Mouse (Mus musculus): ENCODE measurements around the gene Stra6. TPM values are rescaled to one million over a fixed set of nuclear protein-coding genes. Genes with fewer than 3 reads are reported as not detected.

The Stra6 gene
- 1.9 and 3.4 TPM in 2 replicates for polyA plus RNA-seq (2012; rRNA removed)

DNA sequence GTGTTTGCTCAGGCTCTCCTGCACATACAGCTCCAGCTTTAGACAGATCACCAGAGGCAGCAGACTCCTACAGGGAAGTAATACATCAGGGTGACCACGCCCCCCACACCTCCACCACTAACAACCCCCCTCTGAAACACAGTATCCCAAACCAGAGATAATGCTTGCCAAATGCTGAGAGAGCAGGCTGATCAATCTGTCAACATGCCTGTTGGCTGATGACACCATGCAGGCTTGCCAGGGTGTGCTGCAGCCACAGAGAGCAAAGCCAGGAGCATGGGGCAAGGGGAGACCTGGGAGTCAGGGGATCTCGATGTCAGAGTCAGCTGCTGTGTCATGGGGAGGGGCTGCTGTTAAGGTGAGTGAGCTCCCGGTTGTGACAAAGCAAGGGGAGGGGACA, at the start of gene Stra6:
Gene Stra6, plus strand, starts transcription at position 258 of the 400 bp plus-strand sequence.
- 19% methylated on average over 3 of the region's 3 CpGs for WGBS

DNA sequence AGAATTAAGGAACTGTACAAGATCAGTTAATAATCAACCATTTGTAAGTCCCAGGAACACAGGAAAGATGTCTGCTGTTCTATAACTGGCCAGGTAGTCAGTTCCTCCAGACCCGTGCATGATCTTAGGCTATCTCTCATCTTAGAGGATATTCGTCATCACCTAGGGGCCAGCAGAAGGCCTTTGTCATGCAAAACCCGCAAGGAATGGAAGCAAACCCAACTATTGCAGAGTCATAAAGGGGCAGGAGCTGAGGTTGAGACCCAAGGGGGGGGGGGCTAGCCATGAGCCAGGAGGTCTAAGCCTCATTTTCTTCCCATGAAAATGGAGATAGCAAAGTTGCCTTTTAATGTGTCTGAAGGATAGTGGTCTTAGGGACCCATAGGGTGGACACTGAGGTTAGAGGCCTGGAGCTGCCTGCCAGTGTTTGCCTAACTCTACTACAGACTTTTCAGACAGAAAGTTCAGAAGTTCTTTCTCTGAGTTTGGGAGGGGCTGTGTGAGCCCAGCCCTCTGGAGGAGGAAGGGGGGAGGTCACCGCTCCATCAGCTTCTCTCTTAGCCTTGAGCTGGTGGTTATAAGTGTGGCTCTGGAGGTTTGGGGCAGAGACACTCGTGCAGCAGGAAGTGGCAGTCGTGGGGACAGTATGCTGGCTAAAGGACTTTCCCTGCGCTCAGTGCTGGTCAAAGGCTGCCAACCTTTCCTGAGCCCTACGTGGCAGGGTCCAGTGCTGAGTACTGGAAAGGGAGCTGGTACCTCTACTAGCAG, 49.0 kb upstream of the Stra6 start:
- H3K27me3 ChIP-seq (ENCODE audit: control insufficient read depth, insufficient read depth, low read length): no peaks in the 10 kb centered on the region
- DNase-seq (ENCODE audit: low read depth in 1 of 2, low spot score in 2 of 2): no peak
- no peak for TF ChIP-seq POLR2A (IDR thresholded peaks at IDR 0.05; ENCODE audit: low read depth, low read length)
- no peak for TF ChIP-seq CTCF (IDR thresholded peaks at IDR 0.05; ENCODE audit: extremely low read depth, insufficient read depth, insufficient read length, insufficient replicate concordance)

More for the DNA sequence above, at the start of gene Stra6:
- Histone ChIP-seq H3K27ac (ENCODE audit: insufficient read depth, low read length) (no peak within 1 kb of the TSS), H3K36me3 (ENCODE audit: control insufficient read depth, insufficient read depth, low read length) (no peaks in the 10 kb centered on the region), H3K4me1 (ENCODE audit: control insufficient read depth, insufficient read depth, insufficient read length) (no peaks in the 10 kb centered on the region), H3K27me3 (ENCODE audit: control insufficient read depth, insufficient read depth, low read length) (no peaks in the 10 kb centered on the region), H3K4me3 (ENCODE audit: extremely low read depth, insufficient read depth, insufficient read length) (no peak within 1 kb of the TSS)
- no peak for DNase-seq (ENCODE audit: low read depth in 1 of 2, low spot score in 2 of 2)
- TF ChIP-seq POLR2A (IDR thresholded peaks at IDR 0.05; ENCODE audit: low read depth, low read length): no peak
- TF ChIP-seq CTCF (IDR thresholded peaks at IDR 0.05; ENCODE audit: extremely low read depth, insufficient read depth, insufficient read length, insufficient replicate concordance): no peak

DNA sequence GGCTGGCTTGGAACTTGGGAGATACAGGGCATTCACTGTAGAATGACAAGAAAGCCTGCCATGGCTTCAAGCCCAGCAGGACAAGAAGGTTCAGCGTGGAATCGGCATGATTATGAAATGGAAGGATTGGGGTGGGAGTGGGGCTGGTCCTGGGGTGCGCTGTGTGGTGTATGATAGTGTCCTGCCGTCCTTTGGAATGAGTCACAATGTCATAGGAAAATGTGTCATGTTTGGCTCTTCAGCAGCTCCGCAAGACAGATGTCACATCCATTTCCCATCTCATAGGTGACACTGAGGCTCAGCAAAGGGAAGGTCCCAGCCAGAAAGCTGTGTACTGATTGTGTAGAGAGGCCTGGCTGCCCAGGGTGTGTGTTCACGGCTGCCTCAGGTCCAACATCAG, 47.7 kb upstream of the Stra6 start:
- no peaks in the 10 kb centered on the region; the same call in 1 of the 2 replicates for H3K4me1 ChIP-seq (ENCODE audit: control insufficient read depth, insufficient read depth, insufficient read length)
- H3K27me3 ChIP-seq (ENCODE audit: control insufficient read depth, insufficient read depth, low read length): no peaks in the 10 kb centered on the region
- no peaks in the 10 kb centered on the region for H3K36me3 ChIP-seq (ENCODE audit: control insufficient read depth, insufficient read depth, low read length)
- DNase-seq (ENCODE audit: low read depth in 1 of 2, low spot score in 2 of 2): no peak
- TF ChIP-seq POLR2A (IDR thresholded peaks at IDR 0.05; ENCODE audit: low read depth, low read length) (no peak), CTCF (IDR thresholded peaks at IDR 0.05; ENCODE audit: extremely low read depth, insufficient read depth, insufficient read length, insufficient replicate concordance) (no peak)
- no peak overlapping the region for H3K4me3 ChIP-seq (ENCODE audit: extremely low read depth, insufficient read depth, insufficient read length)
- H3K27ac ChIP-seq (ENCODE audit: insufficient read depth, low read length): no peak overlapping the region
- WGBS: 85% methylated on average over 6 of the region's 6 CpGs

More for the DNA sequence above, 49.0 kb upstream of the Stra6 start:
- no peak overlapping the region for H3K27ac ChIP-seq (ENCODE audit: insufficient read depth, low read length)
- no peaks in the 10 kb centered on the region; the same call in 1 of the 2 replicates for H3K4me1 ChIP-seq (ENCODE audit: control insufficient read depth, insufficient read depth, insufficient read length)
- 16% methylated on average over 8 of the region's 8 CpGs for WGBS
- H3K36me3 ChIP-seq (ENCODE audit: control insufficient read depth, insufficient read depth, low read length): no peaks in the 10 kb centered on the region
- H3K4me3 ChIP-seq (ENCODE audit: extremely low read depth, insufficient read depth, insufficient read length): no peak overlapping the region

DNA sequence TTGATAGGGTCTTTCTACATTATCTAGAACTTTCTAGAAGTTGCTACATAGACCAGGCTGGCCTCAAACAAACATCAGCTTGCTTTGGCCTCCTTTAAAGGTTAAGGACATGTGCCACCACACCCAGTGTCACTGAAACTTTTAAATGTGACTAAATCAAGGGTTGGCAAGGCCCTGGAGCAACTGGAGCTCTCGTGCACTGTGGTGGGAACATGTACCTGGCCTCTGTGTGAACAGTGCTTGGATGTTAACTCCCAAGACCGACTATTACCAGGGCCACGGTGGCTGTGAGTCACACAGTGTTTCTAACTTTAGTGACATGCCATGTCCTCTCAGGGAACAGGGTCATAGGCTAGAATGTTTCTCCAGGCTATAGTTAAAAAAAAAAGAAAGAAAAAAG, 46.6 kb upstream of the Stra6 start:
- DNase-seq (ENCODE audit: low read depth in 1 of 2, low spot score in 2 of 2): no peak
- whole genome bisulfite sequencing: 72% methylated on average over 3 of the region's 3 CpGs
- Histone ChIP-seq H3K36me3 (ENCODE audit: control insufficient read depth, insufficient read depth, low read length) (no peaks in the 10 kb centered on the region), H3K4me3 (ENCODE audit: extremely low read depth, insufficient read depth, insufficient read length) (no peak overlapping the region), H3K4me1 (ENCODE audit: control insufficient read depth, insufficient read depth, insufficient read length) (no peaks in the 10 kb centered on the region; the same call in 1 of the 2 replicates), H3K27me3 (ENCODE audit: control insufficient read depth, insufficient read depth, low read length) (no peaks in the 10 kb centered on the region), H3K27ac (ENCODE audit: insufficient read depth, low read length) (no peak overlapping the region)
- no peak for TF ChIP-seq CTCF (IDR thresholded peaks at IDR 0.05; ENCODE audit: extremely low read depth, insufficient read depth, insufficient read length, insufficient replicate concordance)
- TF ChIP-seq POLR2A (IDR thresholded peaks at IDR 0.05; ENCODE audit: low read depth, low read length): no peak

DNA sequence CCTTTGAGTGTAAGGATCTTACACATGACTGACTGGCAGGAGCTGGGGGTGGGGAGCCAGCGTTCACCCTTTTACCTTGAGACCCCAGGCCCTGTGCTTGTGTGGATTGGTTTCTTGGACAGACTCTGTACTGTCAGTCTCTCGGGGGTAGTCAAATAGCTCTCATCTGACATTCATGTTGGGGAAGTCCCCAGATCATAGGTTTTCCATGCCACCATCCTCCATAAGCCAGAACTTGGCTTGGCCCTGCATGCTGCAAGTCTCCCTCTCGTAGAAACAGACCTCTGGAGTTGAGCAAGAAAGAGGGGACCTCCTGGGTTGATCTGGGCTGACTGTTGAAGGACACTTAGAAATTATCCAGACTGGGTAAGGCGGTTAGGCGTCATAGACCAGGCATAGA, 45.2 kb upstream of the Stra6 start:
- no peak overlapping the region for H3K4me3 ChIP-seq (ENCODE audit: extremely low read depth, insufficient read depth, insufficient read length)
- H3K27me3 ChIP-seq (ENCODE audit: control insufficient read depth, insufficient read depth, low read length): no peaks in the 10 kb centered on the region
- DNase-seq (ENCODE audit: low read depth in 1 of 2, low spot score in 2 of 2): no peak
- H3K4me1 ChIP-seq (ENCODE audit: control insufficient read depth, insufficient read depth, insufficient read length): no peaks in the 10 kb centered on the region; the same call in 1 of the 2 replicates
- H3K36me3 ChIP-seq (ENCODE audit: control insufficient read depth, insufficient read depth, low read length): no peaks in the 10 kb centered on the region
- 83% methylated on average over 5 of the region's 5 CpGs for WGBS
- no peak overlapping the region for H3K27ac ChIP-seq (ENCODE audit: insufficient read depth, low read length)
- TF ChIP-seq CTCF (IDR thresholded peaks at IDR 0.05; ENCODE audit: extremely low read depth, insufficient read depth, insufficient read length, insufficient replicate concordance) (no peak), POLR2A (IDR thresholded peaks at IDR 0.05; ENCODE audit: low read depth, low read length) (no peak)

DNA sequence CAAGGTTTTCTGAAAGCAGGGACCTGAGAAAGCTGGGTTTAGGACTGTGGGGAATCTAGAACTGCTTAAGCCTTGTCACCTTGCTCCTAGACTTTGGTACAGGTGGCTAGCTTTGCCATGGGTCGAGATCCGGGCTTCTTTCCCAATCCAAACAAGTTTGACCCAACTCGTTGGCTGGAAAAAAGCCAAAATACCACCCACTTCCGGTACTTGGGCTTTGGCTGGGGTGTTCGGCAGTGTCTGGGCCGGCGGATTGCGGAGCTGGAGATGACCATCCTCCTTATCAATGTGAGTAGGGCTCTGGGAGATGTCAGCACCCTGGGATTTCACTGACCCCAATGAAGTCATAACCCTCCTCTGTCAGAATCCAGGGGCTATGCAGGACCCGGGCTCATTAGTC, 37.6 kb upstream of the Stra6 start:
- TF ChIP-seq POLR2A (IDR thresholded peaks at IDR 0.05; ENCODE audit: low read depth, low read length) (no peak), CTCF (IDR thresholded peaks at IDR 0.05; ENCODE audit: extremely low read depth, insufficient read depth, insufficient read length, insufficient replicate concordance) (no peak)
- 85% methylated on average over 9 of the region's 9 CpGs for WGBS
- H3K4me3 ChIP-seq (ENCODE audit: extremely low read depth, insufficient read depth, insufficient read length): no peak overlapping the region

More for the DNA sequence above, 37.6 kb upstream of the Stra6 start:
- H3K4me1 ChIP-seq (ENCODE audit: control insufficient read depth, insufficient read depth, insufficient read length): no peaks in the 10 kb centered on the region
- no peak overlapping the region for H3K27ac ChIP-seq (ENCODE audit: insufficient read depth, low read length)
- no peak for DNase-seq (ENCODE audit: low read depth in 1 of 2, low spot score in 2 of 2)
- H3K36me3 ChIP-seq (ENCODE audit: control insufficient read depth, insufficient read depth, low read length): no peaks in the 10 kb centered on the region
- H3K27me3 ChIP-seq (ENCODE audit: control insufficient read depth, insufficient read depth, low read length): no peaks in the 10 kb centered on the region

Measured in spleen, adult 2 months (tissue).